Mouse (Mus musculus): Measurements from ENCODE around the gene Il12a. TPM values are rescaled to one million over a fixed set of nuclear protein-coding genes. Genes with fewer than 3 reads are reported as not detected.

Il12a gene
- total and polyA plus RNA-seq, 2 experiments = not detected

- H3K4me1 ChIP-seq (ENCODE audit: control insufficient read depth, insufficient read depth, low read length) = no peaks in the 10 kb centered on the region; the same call in 1 of the 2 replicates
- H3K36me3 ChIP-seq (ENCODE audit: control insufficient read depth, insufficient read depth, low read length) = no peaks in the 10 kb centered on the region
- TF ChIP-seq CTCF (IDR thresholded peaks at IDR 0.05; ENCODE audit: low read depth, low read length) (no peak), POLR2A (IDR thresholded peaks at IDR 0.05; ENCODE audit: extremely low read depth, insufficient read depth, low read length) (no peak)
- H3K4me3 ChIP-seq (ENCODE audit: insufficient read depth, low read depth, low read length) = no peak overlapping the region
- DNase-seq (ENCODE audit: extremely low read depth, low read depth, low spot score) = no peak
- H3K9ac ChIP-seq (ENCODE audit: low read depth, low read length) = no peak overlapping the region
- no peaks in the 10 kb centered on the region for H3K27me3 ChIP-seq (ENCODE audit: control insufficient read depth, insufficient read depth, low read length)
- H3K79me2 ChIP-seq (ENCODE audit: control insufficient read depth, insufficient read depth, low read length) = no peaks in the 10 kb centered on the region
- WGBS = 27% methylated on average over 17 of the region's 17 CpGs
- H3K27ac ChIP-seq (replicated peaks; ENCODE audit: insufficient read depth, low read depth, low read length) = no peak overlapping the region
Observed at GRCm38 (mm10) chr3:68676831-68677303, 13.6 kb upstream of the Il12a start.

- 91% methylated on average over 9 of the region's 9 CpGs for WGBS
Observed at GRCm38 (mm10) chr3:68678805-68679585, 11.4 kb upstream of the Il12a start.

GRCm38 (mm10) chr3:68683579-68683978 is 6.9 kb upstream of the Il12a start:
- Histone ChIP-seq H3K27me3 (ENCODE audit: control insufficient read depth, insufficient read depth, low read length) (no peaks in the 10 kb centered on the region), H3K4me1 (ENCODE audit: control insufficient read depth, insufficient read depth, low read length) (no peaks in the 10 kb centered on the region), H3K4me3 (ENCODE audit: insufficient read depth, low read depth, low read length) (no peak overlapping the region), H3K9ac (ENCODE audit: low read depth, low read length) (no peak overlapping the region), H3K36me3 (ENCODE audit: control insufficient read depth, insufficient read depth, low read length) (no peaks in the 10 kb centered on the region), H3K79me2 (ENCODE audit: control insufficient read depth, insufficient read depth, low read length) (no peaks in the 10 kb centered on the region), H3K27ac (replicated peaks; ENCODE audit: insufficient read depth, low read depth, low read length) (no peak overlapping the region)
- DNase-seq (ENCODE audit: extremely low read depth, low read depth, low spot score) = no peak
- 51% methylated on average over 2 of the region's 2 CpGs for WGBS
- no peak for TF ChIP-seq POLR2A (IDR thresholded peaks at IDR 0.05; ENCODE audit: extremely low read depth, insufficient read depth, low read length)
- TF ChIP-seq CTCF (IDR thresholded peaks at IDR 0.05; ENCODE audit: low read depth, low read length) = no peak

More at GRCm38 (mm10) chr3:68678805-68679585, 11.4 kb upstream of the Il12a start:
- H3K79me2 ChIP-seq (ENCODE audit: control insufficient read depth, insufficient read depth, low read length) = no peaks in the 10 kb centered on the region
- no peaks in the 10 kb centered on the region for H3K36me3 ChIP-seq (ENCODE audit: control insufficient read depth, insufficient read depth, low read length)
- H3K27me3 ChIP-seq (ENCODE audit: control insufficient read depth, insufficient read depth, low read length) = no peaks in the 10 kb centered on the region
- no peak for DNase-seq (ENCODE audit: extremely low read depth, low read depth, low spot score)
- H3K27ac ChIP-seq (replicated peaks; ENCODE audit: insufficient read depth, low read depth, low read length) = no peak overlapping the region
- TF ChIP-seq POLR2A (IDR thresholded peaks at IDR 0.05; ENCODE audit: extremely low read depth, insufficient read depth, low read length) (no peak), CTCF (IDR thresholded peaks at IDR 0.05; ENCODE audit: low read depth, low read length) (no peak)
- no peak overlapping the region for H3K9ac ChIP-seq (ENCODE audit: low read depth, low read length)
- H3K4me3 ChIP-seq (ENCODE audit: insufficient read depth, low read depth, low read length) = no peak overlapping the region
- H3K4me1 ChIP-seq (ENCODE audit: control insufficient read depth, insufficient read depth, low read length) = no peaks in the 10 kb centered on the region; the same call in 1 of the 2 replicates

GRCm38 (mm10) chr3:68684207-68684606 is 6.2 kb upstream of the Il12a start:
- Histone ChIP-seq H3K36me3 (ENCODE audit: control insufficient read depth, insufficient read depth, low read length) (no peaks in the 10 kb centered on the region), H3K79me2 (ENCODE audit: control insufficient read depth, insufficient read depth, low read length) (no peaks in the 10 kb centered on the region), H3K27me3 (ENCODE audit: control insufficient read depth, insufficient read depth, low read length) (no peaks in the 10 kb centered on the region), H3K4me3 (ENCODE audit: insufficient read depth, low read depth, low read length) (no peak overlapping the region), H3K27ac (replicated peaks; ENCODE audit: insufficient read depth, low read depth, low read length) (no peak overlapping the region), H3K4me1 (ENCODE audit: control insufficient read depth, insufficient read depth, low read length) (no peaks in the 10 kb centered on the region), H3K9ac (ENCODE audit: low read depth, low read length) (no peak overlapping the region)
- no peak for DNase-seq (ENCODE audit: extremely low read depth, low read depth, low spot score)
- 91% methylated on average over 1 of the region's 1 CpGs for WGBS
- TF ChIP-seq CTCF (IDR thresholded peaks at IDR 0.05; ENCODE audit: low read depth, low read length) (no peak), POLR2A (IDR thresholded peaks at IDR 0.05; ENCODE audit: extremely low read depth, insufficient read depth, low read length) (no peak)

- TF ChIP-seq CTCF (IDR thresholded peaks at IDR 0.05; ENCODE audit: low read depth, low read length) (no peak), POLR2A (IDR thresholded peaks at IDR 0.05; ENCODE audit: extremely low read depth, insufficient read depth, low read length) (no peak)
- 83% methylated on average over 8 of the region's 8 CpGs for WGBS
- Histone ChIP-seq H3K27me3 (ENCODE audit: control insufficient read depth, insufficient read depth, low read length) (no peaks in the 10 kb centered on the region), H3K9ac (ENCODE audit: low read depth, low read length) (no peak overlapping the region), H3K36me3 (ENCODE audit: control insufficient read depth, insufficient read depth, low read length) (no peaks in the 10 kb centered on the region), H3K79me2 (ENCODE audit: control insufficient read depth, insufficient read depth, low read length) (no peaks in the 10 kb centered on the region), H3K27ac (replicated peaks; ENCODE audit: insufficient read depth, low read depth, low read length) (no peak overlapping the region), H3K4me3 (ENCODE audit: insufficient read depth, low read depth, low read length) (no peak overlapping the region), H3K4me1 (ENCODE audit: control insufficient read depth, insufficient read depth, low read length) (no peaks in the 10 kb centered on the region)
- DNase-seq (ENCODE audit: extremely low read depth, low read depth, low spot score) = no peak
Observed at GRCm38 (mm10) chr3:68686852-68687560, 3.4 kb upstream of the Il12a start.

Data from liver, adult 2 months (tissue).